Mouse (Mus musculus): Measurements from ENCODE around the gene Atp8b2.

The Atp8b2 gene

DNA sequence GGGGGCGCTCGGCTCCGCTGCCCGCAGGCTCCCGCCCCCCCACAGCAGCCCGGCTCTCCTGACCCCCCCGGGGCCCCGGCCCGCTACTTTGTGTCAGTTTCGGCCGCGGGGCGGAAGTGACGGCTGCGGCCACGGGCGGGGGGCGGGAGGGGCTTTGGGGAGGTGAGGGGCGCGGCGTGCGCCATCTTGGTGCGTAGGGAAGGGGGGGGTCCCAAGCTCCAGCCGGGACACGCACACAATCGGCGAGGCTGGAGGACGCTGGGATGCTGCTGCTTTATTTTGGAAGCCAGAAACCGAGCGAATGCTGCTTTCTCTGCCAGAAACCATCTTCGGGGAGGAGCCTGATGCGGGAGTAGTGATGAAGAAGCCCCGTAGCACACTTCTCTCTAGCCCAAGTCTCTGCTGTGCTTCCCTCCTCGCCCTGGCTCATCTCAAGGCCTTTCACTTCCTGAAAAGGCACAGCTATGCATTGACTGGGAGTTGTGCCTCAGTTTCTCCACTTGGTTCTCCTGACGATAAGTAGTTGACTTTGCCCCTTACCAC, at the start of gene Atp8b2:
Atp8b2 (minus strand) TSS at position 288 of the 543 bp plus-strand sequence.
- in situ Hi-C loops (cut with MboI; ENCODE audit: unreplicated experiment in 2 of 2) = loop anchor here in 1 of 2 experiments (10.0 kb wide), 1 partner anchor 178 kb away; no protein-coding TSS in a partner anchor

DNA sequence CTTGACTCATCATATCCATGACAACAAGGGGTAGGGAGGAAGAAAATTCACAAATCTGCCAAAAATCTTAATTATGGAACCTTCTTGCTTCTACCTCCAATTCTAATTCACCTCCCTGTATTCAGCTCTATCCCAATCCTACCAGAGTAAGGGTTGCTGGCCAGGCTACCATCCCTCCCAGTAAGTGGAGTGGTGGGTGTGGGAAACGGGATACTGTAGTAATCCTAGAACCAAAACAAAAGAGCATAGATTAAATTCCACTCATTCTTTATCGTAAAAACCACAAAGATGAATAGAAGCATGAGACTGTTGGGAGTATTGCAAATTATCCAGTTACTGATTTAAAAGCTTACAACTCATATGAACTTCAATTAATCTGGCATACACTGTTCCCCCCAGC, 47.0 kb upstream of the Atp8b2 start:
- in situ Hi-C loops (cut with MboI; ENCODE audit: unreplicated experiment in 2 of 2) = loop anchor here (5.0 to 25.0 kb wide), 2 partner anchors 37 to 948 kb away; no protein-coding TSS in a partner anchor

DNA sequence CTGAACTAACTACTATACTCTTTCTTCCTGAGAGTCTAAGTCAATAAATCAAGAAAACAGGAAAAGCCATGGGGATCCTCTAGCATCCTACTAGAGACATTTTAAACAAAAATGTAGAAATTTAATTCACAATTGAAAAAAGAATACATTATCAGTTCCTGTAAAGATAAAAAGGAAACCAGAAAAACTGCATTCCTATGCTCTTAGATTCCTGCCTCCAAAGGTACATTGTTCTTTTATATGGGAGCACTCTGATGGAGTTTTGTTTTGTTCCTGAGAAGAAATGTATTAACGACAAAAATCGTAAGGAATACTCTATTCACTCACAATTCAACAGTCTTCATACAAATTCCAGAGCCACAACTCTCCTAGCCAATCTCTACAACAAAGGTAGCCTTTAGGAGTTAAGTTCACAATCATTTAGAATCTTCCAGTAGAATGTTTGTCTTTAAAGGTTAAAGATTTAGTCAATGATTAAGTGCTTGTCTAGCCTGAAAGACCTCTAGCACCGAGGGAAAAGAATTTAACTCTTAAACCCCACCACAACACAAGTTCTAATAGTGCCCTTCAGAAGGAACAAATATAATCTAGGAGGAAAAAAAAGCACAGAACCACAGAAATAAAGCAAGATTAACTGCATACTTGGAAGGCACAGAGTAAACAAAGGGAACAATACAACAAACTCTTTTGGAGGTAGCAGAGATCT, 40.9 kb upstream of the Atp8b2 start:
- in situ Hi-C loops (cut with MboI; ENCODE audit: unreplicated experiment in 2 of 2) = loop anchor here in 1 of 2 experiments (25.0 kb wide), 1 partner anchor 942 kb away; no protein-coding TSS in a partner anchor

DNA sequence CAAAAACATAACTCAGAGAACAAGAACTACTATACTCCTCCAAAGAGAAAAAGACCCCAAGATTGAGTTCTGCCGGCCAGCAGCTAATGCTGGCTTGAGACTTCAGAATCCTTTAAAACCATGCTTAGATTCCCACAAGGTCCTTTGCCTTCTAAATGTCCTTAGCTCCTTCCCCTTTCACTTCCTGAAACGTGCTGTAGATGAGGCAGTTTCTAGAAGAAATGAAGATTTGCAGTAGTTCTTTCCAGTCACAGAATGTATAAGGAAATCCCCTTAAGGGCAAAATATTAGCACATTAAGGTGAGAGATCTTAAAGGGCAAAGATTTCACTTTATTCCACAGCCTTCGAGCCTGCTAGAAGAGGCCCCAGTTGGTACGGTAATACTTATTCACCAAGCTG, 36.5 kb upstream of the Atp8b2 start:
- in situ Hi-C loops (cut with MboI; ENCODE audit: unreplicated experiment in 2 of 2) = loop anchor here in 1 of 2 experiments (25.0 kb wide), 1 partner anchor 938 kb away; no protein-coding TSS in a partner anchor

DNA sequence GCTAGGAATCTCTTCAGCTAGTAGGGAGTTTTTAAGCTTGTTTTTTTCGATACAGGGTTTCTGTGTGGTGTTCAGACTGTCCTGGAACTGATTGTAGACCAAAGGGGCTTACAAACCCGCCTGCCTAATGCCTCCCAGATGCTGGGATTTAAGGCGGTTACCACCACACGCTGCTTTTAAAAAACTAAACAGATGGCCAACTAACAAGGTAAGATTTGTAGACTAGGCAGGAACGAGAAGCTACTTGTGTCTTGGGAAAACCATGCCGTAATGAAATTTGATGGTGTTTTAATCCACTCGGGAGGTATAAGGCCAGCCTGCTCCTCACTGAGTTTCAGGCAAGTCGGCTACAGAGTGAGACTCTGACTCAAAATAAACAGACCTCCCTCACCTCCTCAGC, 35.8 kb upstream of the Atp8b2 start:
- in situ Hi-C loops (cut with MboI; ENCODE audit: unreplicated experiment in 2 of 2) = no loop called here

DNA sequence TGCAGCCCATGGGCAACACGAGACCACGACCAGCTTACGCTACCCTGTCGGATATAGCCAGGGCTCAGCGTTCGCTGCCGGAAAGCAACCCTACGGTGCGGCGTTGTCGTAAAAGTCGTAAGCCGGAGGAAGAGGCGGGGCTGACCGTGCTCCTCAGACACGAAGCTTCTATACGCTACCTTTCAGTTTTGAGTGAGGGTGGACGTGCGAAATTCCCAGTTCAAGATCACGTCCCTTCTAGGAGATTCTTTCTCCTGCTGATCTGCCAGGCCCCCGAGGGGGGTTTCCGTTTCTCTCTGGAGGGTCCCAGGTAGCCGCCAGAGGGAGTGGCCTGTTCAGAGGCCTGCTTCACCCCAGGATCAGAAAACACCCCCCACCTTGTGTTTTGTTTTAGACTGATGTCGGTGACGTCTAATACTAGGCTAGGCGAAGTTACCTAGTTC, 35.3 kb upstream of the Atp8b2 start, which contains the start of gene Hax1:
Hax1 (minus strand) TSS at position 169 of the 443 bp plus-strand sequence.
- in situ Hi-C loops (cut with MboI; ENCODE audit: unreplicated experiment in 2 of 2) = no loop called here

DNA sequence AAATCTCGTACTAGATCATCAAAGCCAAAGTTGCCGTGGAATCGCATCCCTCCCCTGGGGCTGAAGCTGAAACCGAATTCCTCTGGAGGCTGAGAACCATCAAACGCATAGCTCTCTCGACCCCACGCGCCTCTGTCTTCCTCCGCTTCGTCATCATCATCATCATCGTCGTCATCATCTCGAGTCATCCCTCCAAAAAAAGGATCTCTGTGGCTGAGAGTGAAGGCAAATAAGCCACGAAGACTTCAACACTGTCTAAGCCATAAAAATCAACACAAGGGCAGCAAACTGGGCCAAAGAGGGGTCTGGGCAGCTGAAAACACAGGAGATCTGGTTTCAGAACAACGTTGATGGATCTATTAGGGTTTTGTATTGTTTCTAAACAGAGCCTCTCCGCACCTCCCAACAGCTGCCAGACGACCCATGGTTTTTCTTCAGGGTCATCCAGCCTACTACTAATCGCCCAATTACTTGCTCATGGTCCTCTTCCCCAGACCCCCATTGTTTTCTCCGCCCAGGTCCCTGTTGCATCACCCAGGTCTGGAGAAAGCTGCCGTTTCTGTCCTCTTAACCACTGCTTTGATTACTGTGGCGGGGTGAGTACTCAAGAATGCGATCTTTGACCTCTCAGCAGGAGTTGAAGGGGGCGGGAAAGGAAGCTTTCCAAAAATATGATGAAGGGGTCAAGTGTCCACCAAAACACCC, 34.6 kb upstream of the Atp8b2 start:
- in situ Hi-C loops (cut with MboI; ENCODE audit: unreplicated experiment in 2 of 2) = no loop called here

DNA sequence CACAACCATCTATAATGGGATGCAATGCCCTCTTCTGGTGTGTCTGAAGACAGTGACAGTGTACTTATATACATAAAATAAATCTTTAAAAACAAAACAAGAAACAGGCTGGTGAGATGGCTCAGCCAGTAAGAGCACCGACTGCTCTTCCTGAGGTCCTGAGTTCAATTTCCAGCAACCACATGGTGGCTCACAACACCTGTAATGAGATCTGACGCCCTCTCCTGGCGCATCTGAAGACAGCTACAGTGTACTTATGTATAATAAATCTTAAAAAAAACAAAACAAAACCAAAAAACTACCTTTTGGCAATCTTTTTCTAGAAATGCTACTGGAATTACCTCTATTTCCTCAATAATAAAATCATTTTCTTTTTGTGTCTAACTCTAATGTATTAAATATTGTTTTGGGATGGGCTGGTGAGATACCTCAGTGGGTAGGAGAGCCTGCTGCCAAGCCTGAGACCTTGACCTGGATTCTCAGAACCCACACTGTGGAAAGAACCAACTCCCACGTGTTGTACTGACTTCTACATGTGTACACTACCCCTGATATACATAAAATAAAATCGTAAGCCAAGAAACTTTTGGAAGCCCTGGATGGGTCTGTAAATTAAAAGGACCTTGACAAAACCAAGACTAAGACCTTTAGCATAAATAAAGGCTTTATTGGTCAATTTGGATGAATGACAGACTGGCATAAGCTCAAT, 31.7 kb upstream of the Atp8b2 start:
- in situ Hi-C loops (cut with MboI; ENCODE audit: unreplicated experiment in 2 of 2) = no loop called here

DNA sequence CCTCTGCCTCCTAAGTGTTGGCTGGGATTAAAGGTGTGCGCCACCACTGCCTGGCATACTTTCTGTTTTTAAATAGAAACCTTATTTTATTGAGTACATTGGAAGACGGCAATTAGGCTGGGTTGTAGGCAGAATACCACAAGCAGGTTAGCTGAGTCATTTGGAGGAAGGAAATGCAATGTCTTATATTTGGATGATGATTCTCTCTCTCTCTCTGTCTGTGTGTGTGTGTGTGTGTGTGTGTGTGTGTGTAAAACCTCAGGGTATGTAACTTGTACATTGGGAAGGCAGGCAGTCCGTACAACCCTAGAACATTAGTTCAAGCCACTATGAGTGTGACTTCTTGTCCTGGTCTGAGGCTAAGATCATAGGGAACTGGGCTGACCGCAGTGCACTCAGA, 24.5 kb upstream of the Atp8b2 start:
- in situ Hi-C loops (cut with MboI; ENCODE audit: unreplicated experiment in 2 of 2) = no loop called here

DNA sequence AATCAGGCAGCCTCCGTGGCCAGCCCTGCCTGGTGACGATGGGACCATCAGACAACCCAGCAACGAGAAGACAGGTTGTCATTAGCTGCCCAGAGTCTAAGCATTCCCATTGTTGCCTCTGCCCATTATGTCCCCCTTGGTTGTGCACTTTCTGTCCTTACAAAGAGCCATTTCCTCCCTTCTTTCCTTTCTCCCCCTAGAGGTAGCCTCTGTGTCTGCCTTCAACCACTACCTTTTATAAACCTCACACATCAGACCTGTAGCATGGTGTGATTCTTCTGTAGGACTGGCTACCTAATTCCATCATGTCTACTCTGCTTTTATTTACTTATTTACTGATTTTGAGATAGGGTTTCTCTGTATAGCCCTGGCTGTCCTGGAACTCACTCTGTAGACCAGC, 23.9 kb upstream of the Atp8b2 start:
- in situ Hi-C loops (cut with MboI; ENCODE audit: unreplicated experiment in 2 of 2) = no loop called here

DNA sequence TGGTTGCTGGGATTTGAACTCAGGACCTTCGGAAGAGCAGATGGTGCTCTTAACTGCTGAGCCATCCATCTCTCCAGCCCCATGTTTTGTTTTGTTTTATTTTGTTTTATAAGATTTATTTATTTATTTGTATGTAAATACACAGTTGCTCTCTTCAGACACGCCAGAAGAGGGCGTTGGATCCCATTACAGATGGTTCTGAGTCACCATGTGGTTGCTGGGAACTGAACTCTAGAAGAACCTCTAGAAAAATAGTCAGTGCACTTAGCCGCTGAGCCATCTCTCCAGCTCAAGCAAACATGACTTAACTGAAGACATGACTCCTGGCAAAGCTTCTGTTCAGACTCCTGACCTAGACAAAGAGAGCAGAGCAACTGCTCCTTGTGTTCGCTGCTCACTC, 19.1 kb upstream of the Atp8b2 start:
- in situ Hi-C loops (cut with MboI; ENCODE audit: unreplicated experiment in 2 of 2) = no loop called here

DNA sequence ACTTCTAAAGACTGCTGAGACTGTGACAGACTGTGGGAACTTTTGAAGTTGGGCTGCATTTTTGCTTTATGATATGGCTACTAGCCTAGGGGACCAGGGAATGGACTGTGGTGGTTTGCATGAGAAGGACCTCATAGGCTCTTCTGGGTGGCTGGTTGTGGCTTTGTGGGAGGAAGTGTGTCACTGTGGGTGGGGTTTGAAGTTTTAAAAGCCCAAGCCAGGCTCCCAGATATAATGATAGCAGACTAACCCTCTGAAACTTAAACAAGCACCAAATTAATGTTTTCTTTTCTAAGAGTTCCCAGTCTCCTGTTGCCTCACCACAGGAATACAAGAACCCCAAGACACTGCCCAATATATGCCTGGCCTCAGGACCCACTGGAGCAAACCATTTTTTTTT, 13.6 kb upstream of the Atp8b2 start:
- in situ Hi-C loops (cut with MboI; ENCODE audit: unreplicated experiment in 2 of 2) = no loop called here

DNA sequence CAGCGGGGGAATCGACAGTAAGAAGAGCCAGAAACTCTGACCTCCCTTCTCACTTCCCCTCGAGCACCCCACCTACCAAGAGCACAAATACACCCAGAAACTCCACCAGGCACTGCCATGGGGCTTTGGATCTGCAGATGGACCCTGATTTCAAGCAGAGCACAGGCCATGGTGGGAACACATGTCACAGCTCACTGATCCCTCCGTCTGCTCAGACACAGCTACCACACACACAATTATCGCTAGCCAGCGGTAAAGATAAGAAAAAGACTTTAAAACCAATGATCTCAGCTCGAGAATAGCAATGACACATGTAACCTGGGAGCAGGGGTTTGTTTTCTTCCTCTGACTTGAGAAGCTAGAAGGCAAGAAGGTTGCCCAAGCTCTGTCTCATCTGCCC, 5.2 kb upstream of the Atp8b2 start:
- in situ Hi-C loops (cut with MboI; ENCODE audit: unreplicated experiment in 2 of 2) = loop anchor here in 1 of 2 experiments (5.0 to 10.0 kb wide), 2 partner anchors 106 to 184 kb away; no protein-coding TSS in a partner anchor

DNA sequence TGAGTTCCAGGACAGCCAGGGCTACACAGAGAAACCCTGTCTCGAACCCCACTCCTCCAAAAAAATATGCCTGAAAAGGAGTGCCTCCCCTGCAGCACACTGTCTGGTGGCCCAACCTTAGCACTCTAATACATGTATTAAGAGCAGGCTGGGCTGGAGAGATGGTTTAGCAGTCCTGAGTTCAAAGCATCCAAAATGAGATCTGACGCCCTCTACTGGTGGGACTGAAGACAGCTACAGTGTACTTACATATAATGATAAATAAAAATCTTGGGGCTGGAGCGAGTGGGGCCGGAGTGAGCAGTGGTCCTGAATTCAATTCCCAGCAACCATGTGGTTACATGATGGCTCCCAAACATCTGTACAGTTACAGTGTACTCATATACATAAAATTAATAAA, 3.6 kb upstream of the Atp8b2 start:
- in situ Hi-C loops (cut with MboI; ENCODE audit: unreplicated experiment in 2 of 2) = loop anchor here in 1 of 2 experiments (5.0 to 10.0 kb wide), 2 partner anchors 105 to 182 kb away; no protein-coding TSS in a partner anchor

DNA sequence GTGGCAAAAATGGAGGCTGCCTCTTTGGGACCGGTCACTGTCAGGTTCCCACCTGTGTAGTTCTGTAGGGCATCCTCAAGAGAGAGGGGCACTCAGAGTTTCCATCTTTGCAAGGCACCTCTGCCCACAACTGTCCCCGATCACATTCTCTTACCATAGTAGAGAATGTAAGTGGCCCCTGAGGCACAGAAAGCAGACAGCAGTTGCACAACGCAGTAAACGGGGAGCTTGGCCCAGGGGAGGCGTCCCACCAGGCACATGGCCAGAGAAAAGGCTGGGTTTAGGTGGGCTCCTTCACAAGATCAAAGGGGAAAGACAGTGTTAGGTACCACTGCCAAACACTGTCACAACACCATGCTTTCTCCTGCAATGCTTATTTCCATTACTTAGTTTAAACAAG, 2.7 kb upstream of the Atp8b2 start:
- in situ Hi-C loops (cut with MboI; ENCODE audit: unreplicated experiment in 2 of 2) = loop anchor here in 1 of 2 experiments (5.0 to 10.0 kb wide), 2 partner anchors 104 to 181 kb away; no protein-coding TSS in a partner anchor

DNA sequence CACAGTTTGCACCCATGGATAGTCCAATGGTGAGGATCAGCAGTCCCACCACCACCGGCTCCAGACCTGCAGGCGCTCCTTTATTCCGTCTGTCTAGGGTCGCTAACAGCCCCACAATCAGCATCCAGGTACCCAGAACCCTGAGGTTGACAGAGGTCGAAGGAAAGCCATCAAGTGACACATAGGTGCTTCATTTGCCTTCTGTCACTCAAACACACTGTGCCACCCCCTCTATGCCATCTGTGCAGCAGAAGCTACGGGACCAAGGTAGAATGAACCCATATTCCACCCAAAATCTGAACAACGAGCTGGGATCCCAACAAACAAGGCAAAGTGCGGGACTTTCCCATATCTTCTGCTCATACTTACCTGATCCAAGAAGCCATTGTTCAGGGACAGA, 2.2 kb upstream of the Atp8b2 start:
- in situ Hi-C loops (cut with MboI; ENCODE audit: unreplicated experiment in 2 of 2) = loop anchor here in 1 of 2 experiments (5.0 to 10.0 kb wide), 2 partner anchors 103 to 181 kb away; no protein-coding TSS in a partner anchor

DNA sequence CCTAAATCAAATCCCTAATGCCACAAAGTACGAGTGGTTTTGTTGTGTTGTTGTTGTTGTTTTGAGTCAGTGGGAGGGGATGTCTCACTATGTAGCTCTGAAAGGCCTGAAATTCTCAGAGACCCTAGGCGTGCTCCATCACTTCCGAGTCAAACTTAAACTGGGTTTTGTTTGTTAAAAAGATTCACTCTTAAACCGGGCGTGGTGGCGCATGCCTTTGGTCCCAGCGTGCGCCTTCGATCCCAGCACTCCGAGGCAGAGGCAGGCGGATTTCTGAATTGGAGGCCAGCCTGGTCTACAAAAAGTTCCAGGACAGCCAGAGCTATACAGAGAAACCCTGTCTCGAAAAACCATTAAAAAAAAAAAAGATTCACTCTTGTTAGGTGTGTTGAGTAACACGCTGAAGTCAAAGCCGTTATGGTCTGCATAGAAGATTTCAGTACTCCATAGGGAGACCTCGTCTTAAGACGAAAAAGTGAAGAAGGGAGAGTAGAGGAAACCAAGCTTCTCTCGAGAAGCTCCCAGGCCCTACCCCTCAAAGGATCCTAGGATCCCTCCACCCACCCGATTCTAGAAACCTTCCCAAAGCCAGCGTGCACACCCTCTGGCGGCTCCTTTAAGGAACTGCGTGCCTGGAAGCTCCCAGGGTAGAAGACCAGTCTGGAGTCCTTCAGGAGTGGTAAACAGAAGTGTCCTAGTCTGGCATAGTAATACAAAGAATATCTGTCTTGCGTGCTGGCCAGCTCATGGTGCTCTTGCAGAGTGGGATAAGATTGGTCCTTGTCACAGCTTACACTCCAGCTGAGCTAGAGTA, 825 bp upstream of the Atp8b2 start:
- in situ Hi-C loops (cut with MboI; ENCODE audit: unreplicated experiment in 2 of 2) = loop anchor here in 1 of 2 experiments (10.0 kb wide), 1 partner anchor 179 kb away; no protein-coding TSS in a partner anchor

DNA sequence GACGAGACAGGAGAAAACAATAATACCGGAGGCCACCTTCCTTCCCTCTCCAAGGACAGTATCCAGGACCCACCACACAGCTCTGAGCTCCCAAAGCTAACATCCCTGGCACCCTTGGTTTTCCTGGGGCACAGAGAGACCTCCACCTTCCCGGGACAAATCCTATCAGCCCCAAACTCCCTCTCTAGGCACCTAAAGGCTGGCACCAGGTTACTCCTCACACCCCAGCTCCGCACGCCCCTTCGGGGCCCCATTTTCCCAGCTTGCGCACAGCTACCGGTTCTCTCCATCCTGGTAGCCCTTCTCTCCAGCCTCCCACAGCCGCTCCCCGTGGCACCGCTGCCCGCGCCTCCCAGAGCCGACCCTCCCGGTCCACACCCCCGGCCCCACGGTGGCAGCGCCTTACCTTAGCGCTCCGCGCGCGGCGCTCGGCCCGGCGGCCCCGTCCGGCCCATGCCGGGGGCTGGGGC, 522 bp downstream of the Atp8b2 start:
- in situ Hi-C loops (cut with MboI; ENCODE audit: unreplicated experiment in 2 of 2) = loop anchor here in 1 of 2 experiments (10.0 kb wide), 1 partner anchor 178 kb away; no protein-coding TSS in a partner anchor

DNA sequence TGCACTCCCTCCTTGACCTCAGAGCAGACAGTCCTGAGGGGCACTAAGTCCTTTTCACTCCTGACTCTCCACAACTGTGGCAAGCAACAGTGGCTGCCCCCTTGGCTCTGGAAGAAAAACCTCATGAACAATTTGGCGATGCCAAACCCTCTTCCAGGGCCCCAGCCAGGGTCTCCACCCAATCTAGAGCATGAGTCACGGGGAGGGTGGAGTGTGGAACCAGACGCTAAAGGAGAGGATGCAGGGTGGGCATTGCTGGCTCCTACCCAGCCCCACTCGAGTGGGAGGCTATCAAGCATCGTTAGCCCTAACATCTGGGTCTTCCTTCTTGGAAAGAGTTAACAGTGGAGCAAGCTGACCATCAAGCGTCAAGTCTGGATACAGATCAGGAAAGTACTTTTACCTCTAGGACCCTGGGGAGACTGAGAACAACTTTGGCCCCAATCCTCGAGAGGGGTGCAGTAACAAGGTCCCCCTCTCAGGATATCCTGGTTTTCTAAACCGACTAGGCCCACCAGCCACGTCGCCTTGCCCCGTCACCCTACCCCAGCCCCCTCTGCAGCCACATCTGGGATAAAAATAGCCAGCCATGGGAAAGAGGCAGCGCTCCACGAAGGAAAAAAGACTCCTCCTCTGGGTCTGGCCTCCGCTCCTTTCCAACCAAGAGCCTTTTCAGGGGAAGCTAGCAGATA, 1.1 kb downstream of the Atp8b2 start:
- in situ Hi-C loops (cut with MboI; ENCODE audit: unreplicated experiment in 2 of 2) = loop anchor here in 1 of 2 experiments (10.0 kb wide), 1 partner anchor 177 kb away; no protein-coding TSS in a partner anchor
